Mouse (Mus musculus): ENCODE measurements around the gene Astn2.

DNA sequence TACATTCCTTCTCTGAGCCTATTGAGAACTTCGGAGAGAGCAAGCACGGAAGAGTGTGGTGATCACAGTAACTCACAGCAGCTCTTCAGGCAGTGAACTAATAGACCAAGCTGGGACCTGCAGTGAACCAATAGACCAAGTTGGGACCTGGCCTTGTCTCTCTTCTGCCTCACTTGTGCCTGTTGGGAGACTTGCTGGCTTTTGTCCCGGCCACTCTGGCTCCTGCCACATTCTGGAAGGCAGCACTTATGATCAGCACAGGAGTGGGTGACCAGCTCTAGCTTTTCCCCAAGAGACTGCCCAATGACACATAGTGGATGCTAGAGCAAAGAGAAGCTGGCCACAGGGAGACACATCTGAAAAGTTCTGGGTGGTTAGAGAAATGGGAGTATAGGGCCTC, 597.1 kb downstream of the Astn2 start:
- TF ChIP-seq POLR2A (IDR thresholded peaks at IDR 0.05; ENCODE audit: control insufficient read depth, extremely low read depth, insufficient read depth, low read length, poor library complexity) = no peak
- TF ChIP-seq CTCF (IDR thresholded peaks at IDR 0.05; ENCODE audit: borderline replicate concordance, control insufficient read depth, extremely low read depth, insufficient read depth, low read length, poor library complexity) = no peak
